Mouse (Mus musculus): ENCODE results near the gene Slc16a10. TPM values are rescaled to one million over a fixed set of nuclear protein-coding genes. Genes with fewer than 3 reads are reported as not detected.

Slc16a10 gene
- polyA plus RNA-seq, 1 experiment: 59.0 TPM

GRCm38 (mm10) chr10:40082668-40083067 is 59.4 kb downstream of the Slc16a10 start:
- Histone ChIP-seq H3K27ac (ENCODE audit: insufficient read depth, low read depth, low read length) (no peak overlapping the region), H3K4me3 (ENCODE audit: insufficient read depth, low read length) (no peak overlapping the region), H3K4me1 (ENCODE audit: control insufficient read depth, insufficient read depth, low read length) (peaks cover 54% of the 10 kb centered on the region)
- no peak for TF ChIP-seq POLR2A (IDR thresholded peaks at IDR 0.05; ENCODE audit: borderline replicate concordance, low read depth, low read length)
- TF ChIP-seq CTCF (IDR thresholded peaks at IDR 0.05; ENCODE audit: low read depth, low read length): no peak

GRCm38 (mm10) chr10:40080533-40080932 is 61.5 kb downstream of the Slc16a10 start:
- peaks cover 50% of the 10 kb centered on the region for H3K4me1 ChIP-seq (ENCODE audit: control insufficient read depth, insufficient read depth, low read length)
- no peak overlapping the region for H3K27ac ChIP-seq (ENCODE audit: insufficient read depth, low read depth, low read length)
- TF ChIP-seq POLR2A (IDR thresholded peaks at IDR 0.05; ENCODE audit: borderline replicate concordance, low read depth, low read length): no peak
- no peak for TF ChIP-seq CTCF (IDR thresholded peaks at IDR 0.05; ENCODE audit: low read depth, low read length)
- H3K4me3 ChIP-seq (ENCODE audit: insufficient read depth, low read length): no peak overlapping the region

- Histone ChIP-seq H3K4me3 (ENCODE audit: insufficient read depth, low read length) (no peak overlapping the region), H3K4me1 (ENCODE audit: control insufficient read depth, insufficient read depth, low read length) (peaks cover 45% of the 10 kb centered on the region), H3K27ac (ENCODE audit: insufficient read depth, low read depth, low read length) (no peak overlapping the region)
- no peak for TF ChIP-seq POLR2A (IDR thresholded peaks at IDR 0.05; ENCODE audit: borderline replicate concordance, low read depth, low read length)
- no peak for TF ChIP-seq CTCF (IDR thresholded peaks at IDR 0.05; ENCODE audit: low read depth, low read length)
These were observed 62.8 kb downstream of the Slc16a10 start for GRCm38 (mm10) chr10:40079256-40079655.

GRCm38 (mm10) chr10:40077960-40078353 is 64.1 kb downstream of the Slc16a10 start:
- H3K4me3 ChIP-seq (ENCODE audit: insufficient read depth, low read length): no peak overlapping the region
- peaks cover 41% of the 10 kb centered on the region for H3K4me1 ChIP-seq (ENCODE audit: control insufficient read depth, insufficient read depth, low read length)
- no peak overlapping the region for H3K27ac ChIP-seq (ENCODE audit: insufficient read depth, low read depth, low read length)
- TF ChIP-seq CTCF (IDR thresholded peaks at IDR 0.05; ENCODE audit: low read depth, low read length): no peak
- TF ChIP-seq POLR2A (IDR thresholded peaks at IDR 0.05; ENCODE audit: borderline replicate concordance, low read depth, low read length): no peak

- Histone ChIP-seq H3K27ac (ENCODE audit: insufficient read depth, low read depth, low read length) (0 out of 2 replicates have a peak overlapping the region, but pooled peaks have one; percentile 26), H3K4me3 (ENCODE audit: insufficient read depth, low read length) (no peak overlapping the region)
- TF ChIP-seq POLR2A (IDR thresholded peaks at IDR 0.05; ENCODE audit: borderline replicate concordance, low read depth, low read length) (no peak), CTCF (IDR thresholded peaks at IDR 0.05; ENCODE audit: low read depth, low read length) (no peak)
These were observed 64.6 kb downstream of the Slc16a10 start for GRCm38 (mm10) chr10:40077346-40077959.

GRCm38 (mm10) chr10:40073608-40074007 is 68.5 kb downstream of the Slc16a10 start:
- TF ChIP-seq CTCF (IDR thresholded peaks at IDR 0.05; ENCODE audit: low read depth, low read length): no peak
- no peak for TF ChIP-seq POLR2A (IDR thresholded peaks at IDR 0.05; ENCODE audit: borderline replicate concordance, low read depth, low read length)
- Histone ChIP-seq H3K4me1 (ENCODE audit: control insufficient read depth, insufficient read depth, low read length) (peaks cover 36% of the 10 kb centered on the region), H3K4me3 (ENCODE audit: insufficient read depth, low read length) (no peak overlapping the region), H3K27ac (ENCODE audit: insufficient read depth, low read depth, low read length) (no peak overlapping the region)

More at GRCm38 (mm10) chr10:40077346-40077959, 64.6 kb downstream of the Slc16a10 start:
- peaks cover 38% of the 10 kb centered on the region for H3K4me1 ChIP-seq (ENCODE audit: control insufficient read depth, insufficient read depth, low read length)

- no peak overlapping the region for H3K4me3 ChIP-seq (ENCODE audit: insufficient read depth, low read length)
- peaks cover 39% of the 10 kb centered on the region for H3K4me1 ChIP-seq (ENCODE audit: control insufficient read depth, insufficient read depth, low read length)
- no peak for TF ChIP-seq CTCF (IDR thresholded peaks at IDR 0.05; ENCODE audit: low read depth, low read length)
- no peak for TF ChIP-seq POLR2A (IDR thresholded peaks at IDR 0.05; ENCODE audit: borderline replicate concordance, low read depth, low read length)
- no peak overlapping the region for H3K27ac ChIP-seq (ENCODE audit: insufficient read depth, low read depth, low read length)
These were observed 71.4 kb downstream of the Slc16a10 start for GRCm38 (mm10) chr10:40070684-40071083.

GRCm38 (mm10) chr10:40069270-40069669 is 72.8 kb downstream of the Slc16a10 start:
- H3K4me1 ChIP-seq (ENCODE audit: control insufficient read depth, insufficient read depth, low read length): peaks cover 36% of the 10 kb centered on the region
- H3K4me3 ChIP-seq (ENCODE audit: insufficient read depth, low read length): no peak overlapping the region
- TF ChIP-seq POLR2A (IDR thresholded peaks at IDR 0.05; ENCODE audit: borderline replicate concordance, low read depth, low read length) (no peak), CTCF (IDR thresholded peaks at IDR 0.05; ENCODE audit: low read depth, low read length) (no peak)
- peak overlapping the region; percentile 5 for H3K27ac ChIP-seq (ENCODE audit: insufficient read depth, low read depth, low read length)

GRCm38 (mm10) chr10:40068595-40068994 is 73.5 kb downstream of the Slc16a10 start:
- H3K4me3 ChIP-seq (ENCODE audit: insufficient read depth, low read length): no peak overlapping the region
- TF ChIP-seq CTCF (IDR thresholded peaks at IDR 0.05; ENCODE audit: low read depth, low read length) (no peak), POLR2A (IDR thresholded peaks at IDR 0.05; ENCODE audit: borderline replicate concordance, low read depth, low read length) (no peak)
- peaks cover 32% of the 10 kb centered on the region for H3K4me1 ChIP-seq (ENCODE audit: control insufficient read depth, insufficient read depth, low read length)
- H3K27ac ChIP-seq (ENCODE audit: insufficient read depth, low read depth, low read length): peak overlapping the region; percentile 80

- H3K4me1 ChIP-seq (ENCODE audit: control insufficient read depth, insufficient read depth, low read length): peaks cover 32% of the 10 kb centered on the region
- no peak overlapping the region for H3K4me3 ChIP-seq (ENCODE audit: insufficient read depth, low read length)
- TF ChIP-seq POLR2A (IDR thresholded peaks at IDR 0.05; ENCODE audit: borderline replicate concordance, low read depth, low read length) (no peak), CTCF (IDR thresholded peaks at IDR 0.05; ENCODE audit: low read depth, low read length) (no peak)
- no peak overlapping the region for H3K27ac ChIP-seq (ENCODE audit: insufficient read depth, low read depth, low read length)
These were observed 74.5 kb downstream of the Slc16a10 start for GRCm38 (mm10) chr10:40067529-40067928.
